Mouse (Mus musculus): ENCODE measurements around the gene Trnp1. TPM values are rescaled to one million over a fixed set of nuclear protein-coding genes. Genes with fewer than 3 reads are reported as not detected.

Trnp1 gene
- total and polyA plus RNA-seq, 3 experiments = 1.6 TPM; not detected in 1

DNA sequence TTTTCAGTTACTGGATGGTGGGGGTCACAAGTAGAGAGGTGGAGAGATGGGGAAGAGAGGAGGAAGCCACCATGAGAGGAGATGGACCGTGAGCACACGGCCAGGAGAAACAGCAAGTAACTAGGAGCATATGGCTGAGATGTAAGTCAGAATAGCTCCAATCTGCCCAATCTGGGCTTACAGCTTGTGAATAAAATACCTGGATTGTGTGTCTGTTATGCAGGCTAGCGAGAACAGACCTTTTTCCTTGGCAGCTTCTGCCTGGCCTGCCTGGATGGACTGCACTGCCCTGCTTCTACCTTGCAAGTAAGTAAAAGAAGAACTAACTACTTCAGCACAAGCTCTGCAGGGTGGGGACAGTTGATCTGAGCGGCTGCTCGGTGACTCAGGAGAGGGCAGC lies 12.7 kb upstream of the Trnp1 start:
- H3K9me3 ChIP-seq (replicated peaks; ENCODE audit: insufficient read depth, low read length) = no peaks in the 10 kb centered on the region
- H3K27ac ChIP-seq (ENCODE audit: control insufficient read depth, low read depth, low read length) = no peak overlapping the region
- no peaks in the 10 kb centered on the region for H3K27me3 ChIP-seq (ENCODE audit: control insufficient read depth in 1 of 2, insufficient read depth in 2 of 2, low read length in 2 of 2)
- peaks cover 0 to 13% of the 10 kb centered on the region in 2 experiments; a peak in 2 of 4 replicates for H3K36me3 ChIP-seq (ENCODE audit: control insufficient read depth in 1 of 2, insufficient read depth in 2 of 2, low read length in 2 of 2)
- DNase-seq (ENCODE audit: low read depth, low spot score) = no peak
- no peak overlapping the region for H3K4me3 ChIP-seq (ENCODE audit: control insufficient read depth in 1 of 2, insufficient read depth in 1 of 2, low read depth in 2 of 2, low read length in 2 of 2)
- peaks cover 17 to 19% of the 10 kb centered on the region in 2 experiments for H3K4me1 ChIP-seq (ENCODE audit: control insufficient read depth in 1 of 2, insufficient read depth in 2 of 2, low read length in 2 of 2)
- TF ChIP-seq TBP (IDR thresholded peaks at IDR 0.05; ENCODE audit: low read depth, low read length) (no peak), TAL1 (IDR thresholded peaks at IDR 0.05; ENCODE audit: low read length) (no peak), EP300 (IDR thresholded peaks at IDR 0.05; ENCODE audit: low read depth in 1 of 2, low read length in 2 of 2) (no peak), MAX (IDR thresholded peaks at IDR 0.05; ENCODE audit: low read length) (no peak), ETS1 (IDR thresholded peaks at IDR 0.05; ENCODE audit: low read depth, low read length) (no peak), RCOR1 (IDR thresholded peaks at IDR 0.05; ENCODE audit: low read depth, low read length) (no peak), MYC (IDR thresholded peaks at IDR 0.05; ENCODE audit: low read depth, low read length) (no peak)
- no peaks in the 10 kb centered on the region for H3K79me2 ChIP-seq (ENCODE audit: control insufficient read depth, insufficient read depth, low read length, poor library complexity)
- H3K9ac ChIP-seq (ENCODE audit: control insufficient read depth, low read depth, low read length, poor library complexity, severe bottlenecking) = no peak overlapping the region

- Histone ChIP-seq H3K36me3 (ENCODE audit: control insufficient read depth in 1 of 2, insufficient read depth in 2 of 2, low read length in 2 of 2) (peaks cover 0 to 31% of the 10 kb centered on the region in 2 experiments; a peak in 2 of 4 replicates), H3K27me3 (ENCODE audit: control insufficient read depth in 1 of 2, insufficient read depth in 2 of 2, low read length in 2 of 2) (no peaks in the 10 kb centered on the region), H3K79me2 (ENCODE audit: control insufficient read depth, insufficient read depth, low read length, poor library complexity) (no peaks in the 10 kb centered on the region), H3K27ac (ENCODE audit: control insufficient read depth, low read depth, low read length) (no peak overlapping the region), H3K4me3 (ENCODE audit: control insufficient read depth in 1 of 2, insufficient read depth in 1 of 2, low read depth in 2 of 2, low read length in 2 of 2) (no peak overlapping the region), H3K9ac (ENCODE audit: control insufficient read depth, low read depth, low read length, poor library complexity, severe bottlenecking) (no peak overlapping the region), H3K9me3 (replicated peaks; ENCODE audit: insufficient read depth, low read length) (no peaks in the 10 kb centered on the region), H3K4me1 (ENCODE audit: control insufficient read depth in 1 of 2, insufficient read depth in 2 of 2, low read length in 2 of 2) (peaks cover 27 to 36% of the 10 kb centered on the region in 2 experiments)
- TF ChIP-seq KAT2A (conservative IDR thresholded peaks at IDR 0.05; ENCODE audit: low read depth, low read length) = no peak
- no peak for TF ChIP-seq HCFC1 (IDR thresholded peaks at IDR 0.05; ENCODE audit: low read depth, low read length)
- no peak for TF ChIP-seq USF2 (IDR thresholded peaks at IDR 0.05; ENCODE audit: borderline replicate concordance in 1 of 2, insufficient read depth in 1 of 2, low read depth in 1 of 2, low read length in 2 of 2)
- TF ChIP-seq MYB (IDR thresholded peaks at IDR 0.05; ENCODE audit: low read depth, low read length) = no peak
- no peak for TF ChIP-seq CTCF (IDR thresholded peaks at IDR 0.05 in 2 of 3, conservative IDR thresholded peaks at IDR 0.05 in 1 of 3; ENCODE audit: control insufficient read depth in 1 of 3, insufficient read depth in 1 of 3, low read depth in 2 of 3, low read length in 3 of 3, poor library complexity in 1 of 3, severe bottlenecking in 1 of 3)
- no peak for TF ChIP-seq ETS1 (IDR thresholded peaks at IDR 0.05; ENCODE audit: low read depth, low read length)
- no peak for TF ChIP-seq ZKSCAN1 (IDR thresholded peaks at IDR 0.05; ENCODE audit: low read depth, low read length)
- TF ChIP-seq USF1 (IDR thresholded peaks at IDR 0.05; ENCODE audit: low read depth, low read length) = no peak
- no peak for TF ChIP-seq MAX (IDR thresholded peaks at IDR 0.05; ENCODE audit: low read length)
- no peak for TF ChIP-seq JUND (IDR thresholded peaks at IDR 0.05; ENCODE audit: low read depth, low read length)
- no peak for TF ChIP-seq SIN3A (IDR thresholded peaks at IDR 0.05; ENCODE audit: low read length)
- no peak for TF ChIP-seq MEF2A (IDR thresholded peaks at IDR 0.05; ENCODE audit: extremely low read depth, insufficient replicate concordance, low read depth, low read length, poor library complexity, severe bottlenecking)
- no peak for TF ChIP-seq NELFE (IDR thresholded peaks at IDR 0.05; ENCODE audit: low read depth, low read length)
- DNase-seq (ENCODE audit: low read depth, low spot score) = no peak
Observed at GRCm38 (mm10) chr4:133508990-133509389, 10.6 kb upstream of the Trnp1 start.

Measured in MEL (cell line).